Mouse (Mus musculus) gastrocnemius, postnatal 36 days (tissue): ENCODE measurements around the gene B130006D01Rik. TPM values are rescaled to one million over a fixed set of nuclear protein-coding genes. Genes with fewer than 3 reads are reported as not detected.
"Not testable (repeated sequence)": the region's sequence is repeated elsewhere in the genome, so short reads cannot be mapped to it uniquely, and the experiment has no call there.

ENCODE experiments used
- DNase-seq, 2 experiments: peaks; one replicate each; pipeline ENCODE4 v3.0.0; 2022
- intact Hi-C: fragments of 180-260 bp; cut with DNase I; formaldehyde crosslinking; loops from one replicate; pipeline ENCODE4 v1.15.1; 2025
- total RNA-seq, 2 experiments: library from RNA; stranded (reverse); gene quantifications; 2 replicates each; pipeline ENCODE4 v1.2.3; 2021

Gene B130006D01Rik
- total RNA-seq, 2 experiments from 2014 or later: 0.56 to 0.57 TPM

GRCm38 (mm10) chr11:95712563-95713224 is 10.7 kb upstream of the B130006D01Rik start, which contains the start of gene Zfp652:
Gene Zfp652 (plus strand): TSS chr11:95712673.
- peak; percentile 72 for DNase-seq
- intact Hi-C loops: no loop called here

DNA sequence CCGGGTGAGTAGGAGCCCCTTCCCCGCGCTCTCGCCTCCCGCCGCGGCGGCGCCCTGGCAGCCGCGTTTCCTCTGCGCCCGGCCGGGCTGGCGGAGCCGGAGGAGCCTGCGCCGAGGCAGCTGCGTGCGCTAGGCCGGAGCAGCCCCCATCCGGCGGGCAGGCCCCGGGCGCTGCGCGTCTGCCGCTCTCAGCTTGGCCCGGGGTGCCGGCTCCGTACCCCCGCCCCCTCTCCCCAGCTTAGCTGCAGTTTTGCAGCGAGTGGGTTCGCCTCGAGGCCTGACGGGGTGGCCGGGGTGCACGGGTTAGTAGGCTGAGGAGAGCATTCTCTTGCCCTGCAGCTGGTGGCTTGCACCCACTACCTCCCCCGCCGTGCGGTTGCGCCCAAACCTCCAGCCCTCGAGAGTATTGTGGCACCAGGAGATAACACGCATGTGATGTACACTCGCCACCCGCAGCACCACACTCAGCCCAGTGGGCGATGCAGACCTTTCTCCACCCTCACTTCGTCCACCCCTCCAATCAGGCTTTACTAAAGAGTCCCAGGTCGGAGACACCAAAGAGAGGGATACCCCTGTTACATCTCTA is 10.1 kb upstream of the B130006D01Rik start:
- intact Hi-C loops: no loop called here
- DNase-seq: peak; percentile 19 to 47

DNA sequence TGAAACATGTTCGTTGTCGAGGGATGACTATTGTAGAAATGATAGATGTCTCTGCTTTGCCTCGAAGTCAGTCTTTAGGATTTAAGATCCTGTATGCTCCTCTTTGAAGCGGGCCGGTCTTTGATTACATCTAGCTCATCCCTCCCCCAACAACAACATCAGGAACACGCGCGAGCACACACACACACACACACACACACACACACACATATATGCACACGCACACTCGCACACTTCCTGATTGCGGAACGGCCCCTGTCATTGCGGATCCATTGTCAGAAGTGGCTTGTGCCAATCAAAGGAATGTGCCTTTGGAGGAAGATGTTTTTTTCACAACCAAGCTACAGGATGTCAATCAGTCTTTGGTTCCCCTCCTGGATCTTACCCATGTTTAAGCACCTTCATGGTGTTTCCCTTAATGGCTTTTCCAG is 9.6 kb upstream of the B130006D01Rik start:
- intact Hi-C loops: no loop called here
- DNase-seq: no peak

DNA sequence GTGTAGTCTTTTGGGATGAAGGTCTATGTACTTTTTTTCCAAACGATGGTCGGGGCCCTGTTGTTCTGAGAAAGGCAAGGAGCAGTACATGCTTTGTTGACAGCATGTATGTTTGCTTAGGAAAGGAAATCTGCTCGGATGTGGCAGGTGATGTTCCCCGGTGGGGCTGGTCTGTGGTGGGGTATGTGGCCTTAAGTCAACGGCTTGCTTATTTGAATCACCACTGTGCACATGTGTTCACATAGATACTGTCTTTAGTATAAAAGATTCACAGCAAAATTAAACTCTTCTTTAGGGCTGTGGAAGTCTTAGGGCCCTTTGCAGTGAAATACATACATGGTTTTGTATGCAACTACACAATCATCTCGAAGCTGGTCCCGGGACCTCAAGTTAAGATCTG is 9.0 kb upstream of the B130006D01Rik start:
- DNase-seq: no peak
- intact Hi-C loops: no loop called here

GRCm38 (mm10) chr11:95716136-95716535 is 7.3 kb upstream of the B130006D01Rik start:
- intact Hi-C loops: no loop called here
- no peak for DNase-seq

DNA sequence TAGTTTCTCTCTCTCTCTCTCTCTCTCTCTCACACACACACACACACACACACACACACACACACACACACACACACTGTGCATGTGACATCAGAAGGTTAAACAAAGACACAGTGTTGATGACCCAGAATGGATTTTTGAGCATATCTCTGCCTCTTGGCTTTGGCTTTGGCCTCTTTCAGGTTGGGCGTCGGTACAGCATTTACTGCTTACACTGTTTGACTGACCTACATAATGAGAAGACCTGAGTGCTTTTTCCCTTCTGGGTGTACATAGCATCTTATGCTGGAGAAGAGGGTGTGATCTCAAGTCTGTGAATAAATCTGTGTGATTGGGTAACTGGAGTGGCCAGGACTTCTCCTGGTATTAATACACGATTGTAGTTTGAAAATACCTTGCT is 4.0 kb upstream of the B130006D01Rik start:
- intact Hi-C loops: no loop called here
- DNase-seq: no peak

- intact Hi-C loops: no loop called here
- no peak for DNase-seq
Observed at GRCm38 (mm10) chr11:95724466-95724865, 1.1 kb downstream of the B130006D01Rik start.

DNA sequence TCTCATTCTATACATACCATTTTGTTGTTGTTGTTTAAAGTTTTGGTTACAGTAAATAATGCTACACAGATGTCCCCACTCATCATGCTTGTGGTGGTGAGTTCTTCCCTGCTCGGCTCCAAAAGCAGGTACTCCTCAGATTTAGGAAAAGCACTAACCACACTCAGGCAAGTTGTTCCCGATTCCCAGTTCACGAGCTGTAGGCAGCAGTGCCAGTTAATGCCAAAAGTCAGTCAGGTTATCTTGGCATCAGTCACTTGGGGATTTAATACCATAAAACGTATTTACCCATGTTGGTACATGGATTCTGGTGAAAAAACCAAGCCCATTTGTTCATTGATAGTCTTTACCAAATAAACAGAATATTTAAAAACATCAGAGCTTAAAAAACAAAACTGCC is 2.8 kb downstream of the B130006D01Rik start:
- no peak for DNase-seq
- intact Hi-C loops: no loop called here

- no peak for DNase-seq
- intact Hi-C loops: no loop called here
Observed at GRCm38 (mm10) chr11:95727947-95728346, 4.6 kb downstream of the B130006D01Rik start.

DNA sequence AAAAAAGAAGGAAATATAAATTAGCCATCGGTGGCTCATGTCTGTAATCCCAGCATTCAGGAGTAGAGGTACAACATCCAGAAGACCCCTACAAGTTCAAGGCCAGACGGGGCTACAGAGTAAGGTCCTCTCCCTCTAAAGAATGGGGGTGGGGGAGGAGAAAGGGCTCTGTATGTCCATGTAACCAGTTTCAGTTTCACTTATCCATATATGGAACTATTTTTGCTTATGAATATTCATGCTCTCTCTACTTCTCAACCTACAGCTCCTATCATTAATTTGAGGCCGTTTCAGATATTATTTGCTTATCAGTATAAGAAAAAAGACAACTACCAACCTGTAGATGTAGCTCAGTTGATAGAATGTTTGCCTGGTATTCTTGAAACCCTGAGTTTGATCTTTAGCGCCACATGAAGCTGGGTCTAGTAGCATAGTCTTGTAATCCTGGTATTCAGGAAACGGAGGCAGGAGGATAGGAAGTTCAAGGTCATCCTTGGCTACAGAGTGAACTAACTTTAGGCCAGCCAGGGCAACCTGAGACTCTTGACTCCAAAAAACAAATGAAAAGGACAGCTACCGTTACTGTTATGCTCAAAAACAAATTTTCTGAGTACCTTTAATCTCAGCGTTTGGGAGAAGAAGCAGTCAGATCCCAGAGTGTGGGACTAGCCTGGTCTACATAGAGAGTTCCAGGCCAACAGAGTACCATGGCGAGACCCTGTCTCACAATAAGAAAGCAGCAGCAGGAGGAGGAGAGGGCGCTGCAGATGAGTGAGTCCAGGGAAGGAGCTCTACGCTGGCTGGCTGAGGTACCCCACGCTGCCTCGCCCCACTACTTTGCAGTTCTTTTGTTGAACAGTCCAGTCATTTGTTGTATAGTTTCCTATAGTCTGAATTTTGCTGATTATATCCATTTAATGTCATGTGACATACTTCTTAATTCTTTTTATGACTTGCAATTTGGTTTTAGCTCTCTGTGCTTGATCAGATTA is 5.8 kb downstream of the B130006D01Rik start:
- DNase-seq: no peak
- intact Hi-C loops: no loop called here

- intact Hi-C loops: no loop called here
- no peak for DNase-seq
Observed at GRCm38 (mm10) chr11:95734485-95734884, 11.1 kb downstream of the B130006D01Rik start.

- intact Hi-C loops: no loop called here
- DNase-seq: no peak
Observed at GRCm38 (mm10) chr11:95737811-95738210, 14.4 kb downstream of the B130006D01Rik start.

GRCm38 (mm10) chr11:95744521-95744920 is 21.1 kb downstream of the B130006D01Rik start:
- intact Hi-C loops: no loop called here
- DNase-seq: no peak

- DNase-seq: no peak
- intact Hi-C loops: no loop called here
Observed at GRCm38 (mm10) chr11:95746821-95747220, 23.4 kb downstream of the B130006D01Rik start.

DNA sequence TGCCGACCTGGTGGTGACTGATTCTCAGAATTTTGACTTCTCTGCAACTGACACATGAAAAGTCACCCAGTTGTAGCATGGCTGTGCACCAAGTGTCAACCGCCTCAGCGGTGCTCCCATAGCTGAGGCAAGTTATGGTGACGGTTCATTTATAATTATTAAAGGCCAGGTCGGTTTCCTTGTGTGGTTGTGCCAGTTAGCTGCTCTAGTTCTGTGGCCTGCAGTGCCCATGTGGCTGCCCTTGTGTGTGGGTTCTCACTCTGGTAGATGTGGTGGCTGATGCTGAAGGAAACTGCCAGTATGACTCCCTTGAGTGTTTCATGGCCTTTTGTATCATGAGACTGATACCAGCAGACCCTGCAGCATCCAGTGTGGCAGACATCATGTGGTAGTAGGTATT is 24.9 kb downstream of the B130006D01Rik start:
- intact Hi-C loops: no loop called here
- DNase-seq: no peak

- intact Hi-C loops: loop anchor here (5.0 kb wide), 1 partner anchor 217 kb away; no protein-coding TSS in a partner anchor
- DNase-seq: no peak
Observed at GRCm38 (mm10) chr11:95749619-95750018, 26.2 kb downstream of the B130006D01Rik start.

DNA sequence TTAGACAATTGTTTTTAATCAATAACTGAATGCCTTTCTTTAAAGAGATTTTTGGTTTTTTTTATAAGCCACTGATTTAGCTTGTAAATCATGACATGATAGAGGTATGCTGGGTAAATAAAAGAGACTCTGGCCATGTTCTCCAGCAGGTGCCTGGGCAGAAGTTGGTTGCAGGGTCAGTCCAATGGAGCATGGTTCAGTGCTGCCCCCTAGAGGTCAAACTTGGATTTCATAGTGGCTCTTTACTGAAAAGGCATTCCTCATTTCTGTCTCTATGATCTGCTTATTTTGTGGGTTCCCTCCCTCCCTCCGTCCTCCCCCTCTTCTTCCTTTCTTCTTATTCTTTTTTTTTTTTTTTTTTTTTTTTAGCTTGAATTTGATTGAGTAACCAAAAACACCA is 27.6 kb downstream of the B130006D01Rik start:
- intact Hi-C loops: loop anchor here (1.0 to 5.0 kb wide), 2 partner anchors 66 to 219 kb away; no protein-coding TSS in a partner anchor
- DNase-seq: peak in 1 of 2 experiments; percentile 53

DNA sequence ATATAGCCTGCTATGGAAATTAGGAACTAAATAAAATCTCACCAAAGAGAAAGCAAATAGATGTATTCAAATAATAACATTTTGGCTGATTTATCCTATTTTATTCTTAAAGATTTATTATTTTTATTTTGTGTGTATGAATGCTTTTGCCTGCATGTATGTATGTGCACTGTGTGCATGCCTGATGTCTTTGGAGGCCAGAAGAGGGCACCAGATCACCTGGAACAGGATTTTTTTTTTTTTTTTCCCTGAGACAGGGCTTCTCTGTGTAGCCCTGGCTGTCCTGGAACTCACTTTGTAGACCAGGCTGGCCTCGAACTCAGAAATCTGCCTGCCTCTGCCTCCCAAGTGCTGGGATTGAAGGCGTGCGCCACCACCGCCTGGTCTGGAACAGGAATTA is 31.8 kb downstream of the B130006D01Rik start:
- DNase-seq, intact Hi-C loops: not testable (repeated sequence)

GRCm38 (mm10) chr11:95760521-95760920 is 37.1 kb downstream of the B130006D01Rik start:
- intact Hi-C loops: no loop called here
- DNase-seq: no peak

DNA sequence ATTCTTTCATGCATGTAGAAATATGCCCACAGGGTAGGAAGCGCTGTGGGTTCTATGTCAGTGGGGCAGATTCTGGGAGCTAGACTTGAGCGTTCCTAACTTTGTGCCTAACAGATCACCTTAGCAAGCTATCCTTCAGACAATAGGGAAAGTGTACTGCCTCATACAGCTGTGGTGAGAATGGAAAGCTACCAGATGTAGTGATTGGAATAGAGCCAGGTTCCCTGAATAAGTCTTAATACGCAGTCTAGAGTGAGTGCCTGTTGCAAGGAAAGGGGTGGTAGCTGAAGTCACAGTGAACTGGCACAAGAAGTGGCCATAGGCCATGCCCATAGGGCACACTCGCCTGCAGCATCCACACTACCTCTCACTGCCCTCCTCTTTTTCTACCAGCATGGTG is 39.6 kb downstream of the B130006D01Rik start:
- DNase-seq: no peak
- intact Hi-C loops: no loop called here

DNA sequence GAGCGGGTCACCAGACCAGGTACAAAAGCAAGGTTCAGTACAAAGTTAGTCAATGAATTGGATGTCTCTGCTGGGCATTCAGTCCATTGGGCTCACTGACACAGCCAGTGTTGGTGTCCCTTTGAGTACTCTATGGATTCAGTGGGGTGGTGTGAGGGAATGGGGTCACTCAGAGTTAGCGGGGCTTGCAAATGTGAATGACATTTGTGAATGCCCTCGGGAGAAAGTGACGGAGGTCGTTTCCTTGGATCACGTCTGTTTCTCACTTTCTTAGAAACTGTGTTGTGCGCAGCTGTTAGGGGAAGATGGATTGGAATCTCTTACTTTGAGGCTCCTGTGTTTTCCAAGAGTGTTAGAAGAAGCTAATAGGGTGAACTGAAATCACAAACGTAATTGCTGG is 41.4 kb downstream of the B130006D01Rik start:
- DNase-seq: no peak
- intact Hi-C loops: no loop called here
